Mouse (Mus musculus): Measurements from ENCODE around the gene 6430628N08Rik. TPM values are rescaled to one million over a fixed set of nuclear protein-coding genes. Genes with fewer than 3 reads are reported as not detected.

Gene 6430628N08Rik
- polyA plus RNA-seq, 1 experiment from 2014 or later = not detected

DNA sequence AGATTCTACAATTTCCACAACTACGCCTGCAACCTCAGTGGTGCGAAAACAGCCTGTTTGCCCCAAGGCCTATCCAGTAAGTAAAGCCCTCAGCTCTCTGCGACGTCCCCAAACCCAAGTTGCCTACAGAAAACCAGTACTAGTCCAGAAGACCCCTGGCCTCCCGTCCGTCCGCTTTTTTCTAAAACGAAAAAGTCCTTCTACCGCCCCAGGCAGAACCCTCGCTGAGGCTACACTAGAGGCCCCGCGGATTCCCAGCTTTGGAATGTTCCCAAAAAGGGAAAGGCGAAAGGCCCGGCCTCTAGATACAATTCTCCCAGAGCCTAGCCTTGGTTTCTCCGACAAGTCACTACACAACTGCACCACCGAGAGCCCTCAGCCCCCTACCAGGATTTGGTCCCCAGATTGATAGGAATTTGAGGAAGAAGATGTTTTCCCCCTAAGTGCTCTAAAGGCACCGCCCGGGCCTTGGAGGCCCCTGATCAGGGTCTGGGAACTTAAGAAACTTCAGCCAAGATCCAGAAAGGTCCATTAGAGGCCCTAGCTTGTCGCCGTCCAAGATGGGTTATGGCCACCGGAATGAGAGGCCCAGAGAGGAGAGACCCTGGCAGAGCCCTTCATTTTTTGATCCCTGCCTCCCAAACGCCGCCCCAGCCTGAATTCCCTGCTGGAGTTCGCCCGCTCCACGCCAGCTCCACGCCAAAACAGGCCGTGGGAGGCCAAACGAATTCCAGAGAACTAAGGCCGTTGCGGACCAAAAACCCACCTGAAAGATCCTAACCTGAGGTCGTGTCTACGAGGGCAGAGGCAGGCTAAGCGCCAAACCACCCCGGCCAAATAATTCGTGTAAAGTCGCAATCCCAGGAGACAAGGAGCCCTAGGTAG, 48.1 kb downstream of the 6430628N08Rik start:
- DNase-seq (peak; percentile 30), ATAC-seq (no peak)
- Histone ChIP-seq H3K27ac (ENCODE audit: low read depth) (no peak overlapping the region), H3K9me3 (ENCODE audit: low read length) (no peaks in the 10 kb centered on the region), H3K9ac (replicated peaks) (no peak overlapping the region), H3K4me1 (ENCODE audit: insufficient read depth) (peaks cover 10% of the 10 kb centered on the region), H3K27me3 (ENCODE audit: insufficient read depth, low read length) (peaks cover 100% of the 10 kb centered on the region), H3K36me3 (replicated peaks; ENCODE audit: insufficient read depth, low read length) (no peaks in the 10 kb centered on the region), H3K4me2 (ENCODE audit: low read depth, low read length) (no peak overlapping the region), H3K4me3 (ENCODE audit: low read depth, low read length) (no peak overlapping the region)
- no peak for TF ChIP-seq CTCF (IDR thresholded peaks at IDR 0.05; ENCODE audit: low read depth)
- TF ChIP-seq EP300 (IDR thresholded peaks at IDR 0.05; ENCODE audit: low read depth) = no peak
- 3% methylated on average over 37 of the region's 37 CpGs for WGBS (ENCODE audit: insufficient replicate concordance)

DNA sequence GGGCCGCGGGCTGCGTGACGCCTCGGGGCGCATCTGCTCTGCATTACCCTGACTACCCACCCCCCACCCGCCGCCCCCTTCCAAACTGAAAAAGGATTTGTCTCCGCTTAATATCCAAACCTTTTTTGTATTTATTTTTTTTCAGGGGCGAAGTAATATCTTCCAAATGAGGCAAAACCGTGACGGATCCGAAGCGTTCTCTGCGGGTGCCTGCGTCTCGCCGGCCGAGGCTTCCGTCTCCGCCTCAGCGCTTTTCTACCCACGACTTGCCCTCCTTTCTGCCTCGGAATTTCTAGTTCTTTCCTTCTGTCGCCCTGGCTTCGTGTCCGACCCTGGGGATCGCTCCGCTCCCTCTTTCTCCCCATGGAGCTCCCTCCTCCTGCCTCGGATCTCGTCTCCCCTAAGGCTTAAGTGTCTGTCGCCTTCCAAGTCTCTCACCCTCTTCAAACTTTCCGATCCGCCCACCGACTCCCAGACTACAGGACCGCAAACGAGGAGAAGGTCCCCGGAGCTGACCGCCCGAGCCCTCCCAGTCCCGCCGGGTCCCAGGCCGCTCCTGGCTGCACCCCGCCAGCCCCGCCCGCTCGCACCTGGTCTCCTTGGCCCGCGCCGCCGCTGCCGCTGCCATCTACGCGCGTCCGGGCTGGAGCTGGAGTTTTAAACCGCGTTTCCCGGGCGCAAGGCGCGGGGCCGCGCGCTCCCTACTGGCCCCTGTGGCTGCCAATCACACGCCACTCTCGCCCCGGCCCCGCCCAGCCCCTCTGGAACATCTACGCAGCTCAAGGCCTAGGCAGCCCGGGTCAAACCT, 49.0 kb downstream of the 6430628N08Rik start, which contains the start of gene Dmbx1:
Gene Dmbx1 (minus strand): TSS at position 632 of the 808 bp plus-strand sequence.
- Histone ChIP-seq H3K4me2 (ENCODE audit: low read depth, low read length) (peak within 1 kb of the TSS; percentile 24; the same call in 1 of the 2 replicates), H3K27me3 (ENCODE audit: insufficient read depth, low read length) (peaks cover 100% of the 10 kb centered on the region), H3K4me1 (ENCODE audit: insufficient read depth) (peaks cover 10% of the 10 kb centered on the region), H3K9me3 (ENCODE audit: low read length) (no peaks in the 10 kb centered on the region), H3K27ac (ENCODE audit: low read depth) (no peak within 1 kb of the TSS), H3K4me3 (ENCODE audit: low read depth, low read length) (peak within 1 kb of the TSS; percentile 25; the same call in 1 of the 2 replicates), H3K9ac (replicated peaks) (no peak within 1 kb of the TSS), H3K36me3 (replicated peaks; ENCODE audit: insufficient read depth, low read length) (no peaks in the 10 kb centered on the region)
- ATAC-seq (no peak), DNase-seq (peak; percentile 27)
- TF ChIP-seq CTCF (IDR thresholded peaks at IDR 0.05; ENCODE audit: low read depth) = no peak
- TF ChIP-seq EP300 (IDR thresholded peaks at IDR 0.05; ENCODE audit: low read depth) = no peak
- 3% methylated on average over 70 of the region's 71 CpGs for WGBS (ENCODE audit: insufficient replicate concordance)

DNA sequence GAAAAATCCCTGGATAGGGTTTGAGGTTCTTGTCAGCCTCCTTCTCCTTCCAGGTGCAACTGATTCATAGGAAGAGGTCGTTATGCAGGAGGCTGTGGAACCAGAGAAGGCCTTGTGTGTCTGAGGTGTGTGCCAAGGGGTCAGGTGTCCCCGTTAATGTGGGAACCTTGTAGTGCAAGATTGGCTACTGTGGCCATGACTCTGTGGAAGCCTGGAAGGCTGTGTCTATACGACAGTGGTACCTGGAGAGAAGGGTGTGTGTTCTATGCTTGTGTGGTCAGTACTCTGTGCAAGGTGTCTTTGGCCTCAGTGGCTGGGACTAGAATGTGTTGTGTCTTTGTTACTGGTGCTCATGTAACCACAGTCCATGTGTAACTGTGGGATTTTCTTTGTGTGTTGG, 50.2 kb downstream of the 6430628N08Rik start:
- Histone ChIP-seq H3K4me1 (ENCODE audit: insufficient read depth) (peaks cover 10% of the 10 kb centered on the region), H3K9me3 (ENCODE audit: low read length) (no peaks in the 10 kb centered on the region), H3K4me3 (ENCODE audit: low read depth, low read length) (no peak overlapping the region), H3K9ac (replicated peaks) (no peak overlapping the region), H3K27me3 (ENCODE audit: insufficient read depth, low read length) (peaks cover 99% of the 10 kb centered on the region), H3K4me2 (ENCODE audit: low read depth, low read length) (no peak overlapping the region), H3K36me3 (replicated peaks; ENCODE audit: insufficient read depth, low read length) (no peaks in the 10 kb centered on the region), H3K27ac (ENCODE audit: low read depth) (no peak overlapping the region)
- ATAC-seq (no peak), DNase-seq (no peak)
- TF ChIP-seq CTCF (IDR thresholded peaks at IDR 0.05; ENCODE audit: low read depth) (no peak), EP300 (IDR thresholded peaks at IDR 0.05; ENCODE audit: low read depth) (no peak)
- 6% methylated on average over 3 of the region's 3 CpGs for WGBS (ENCODE audit: insufficient replicate concordance)

DNA sequence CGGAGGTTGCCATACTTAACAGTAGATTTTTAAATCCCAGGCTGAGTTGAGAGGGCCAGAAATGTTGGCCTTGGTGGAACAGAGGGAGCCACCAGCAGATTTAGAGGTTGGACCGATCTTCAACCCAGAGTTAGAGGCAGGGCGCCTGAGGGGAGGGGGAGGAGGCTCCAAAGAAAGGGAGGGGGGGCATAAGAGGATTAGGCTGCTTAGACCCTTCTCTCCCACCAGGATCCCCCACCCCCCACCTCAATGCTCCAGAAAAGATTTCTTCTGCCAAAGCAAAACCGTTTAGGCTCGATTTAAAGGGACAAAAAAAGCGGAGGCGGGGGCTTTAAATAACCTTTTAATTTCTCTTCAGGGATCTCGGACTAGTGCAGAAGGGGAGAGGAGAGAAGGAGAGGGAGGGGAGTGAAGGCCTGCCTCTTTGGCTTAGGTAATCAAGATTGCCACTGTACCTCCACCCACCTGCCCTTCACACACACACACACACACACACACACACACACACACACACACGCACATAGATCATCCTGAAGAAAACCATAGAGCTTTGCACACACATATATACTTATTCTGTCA, 50.9 kb downstream of the 6430628N08Rik start:
- TF ChIP-seq CTCF (IDR thresholded peaks at IDR 0.05; ENCODE audit: low read depth) (no peak), EP300 (IDR thresholded peaks at IDR 0.05; ENCODE audit: low read depth) (no peak)
- Histone ChIP-seq H3K4me3 (ENCODE audit: low read depth, low read length) (no peak overlapping the region), H3K9ac (replicated peaks) (no peak overlapping the region), H3K27ac (ENCODE audit: low read depth) (no peak overlapping the region), H3K9me3 (ENCODE audit: low read length) (no peaks in the 10 kb centered on the region), H3K4me2 (ENCODE audit: low read depth, low read length) (no peak overlapping the region), H3K4me1 (ENCODE audit: insufficient read depth) (peaks cover 6% of the 10 kb centered on the region; the same call in 1 of the 2 replicates), H3K36me3 (replicated peaks; ENCODE audit: insufficient read depth, low read length) (no peaks in the 10 kb centered on the region), H3K27me3 (ENCODE audit: insufficient read depth, low read length) (peaks cover 99% of the 10 kb centered on the region)
- WGBS (ENCODE audit: insufficient replicate concordance) = 8% methylated on average over 9 of the region's 9 CpGs
- DNase-seq (no peak), ATAC-seq (no peak)

DNA sequence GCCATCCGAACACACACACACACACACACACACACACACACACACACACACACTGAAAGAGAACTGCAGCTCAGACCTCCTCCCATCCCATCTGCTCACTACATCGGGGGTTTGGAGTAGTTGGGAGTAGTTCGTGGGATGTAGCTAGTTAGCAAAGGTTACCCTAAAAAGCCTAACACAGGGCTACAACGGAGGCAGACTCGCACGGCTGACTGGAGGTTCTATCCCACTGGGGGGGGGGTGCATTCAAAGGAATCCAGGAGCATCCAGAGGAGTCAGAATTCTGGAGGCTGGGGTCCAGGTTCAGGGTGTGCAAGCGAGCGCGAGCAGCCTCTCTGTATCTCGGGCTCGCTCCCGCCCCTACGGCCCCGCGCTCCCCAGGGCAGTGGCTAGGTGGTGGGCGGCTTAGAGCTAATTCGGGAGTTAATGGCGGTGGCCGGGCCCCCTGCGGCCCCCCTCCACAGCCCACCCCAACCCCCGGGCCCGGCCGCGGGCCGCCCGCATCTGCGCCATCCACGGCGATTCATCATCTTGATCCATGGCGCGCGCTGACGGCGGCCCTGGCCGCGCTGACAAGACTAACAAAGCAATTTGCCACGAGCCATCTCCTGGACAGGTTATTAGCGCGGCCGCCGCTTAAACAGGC, 53.3 kb downstream of the 6430628N08Rik start:
- no peak for ATAC-seq
- H3K9ac ChIP-seq (replicated peaks) = no peak overlapping the region
- H3K36me3 ChIP-seq (replicated peaks; ENCODE audit: insufficient read depth, low read length) = no peaks in the 10 kb centered on the region
- no peak overlapping the region for H3K27ac ChIP-seq (ENCODE audit: low read depth)
- H3K4me1 ChIP-seq (ENCODE audit: insufficient read depth) = peaks cover 6% of the 10 kb centered on the region; the same call in 1 of the 2 replicates
- no peaks in the 10 kb centered on the region for H3K9me3 ChIP-seq (ENCODE audit: low read length)
- peaks cover 79% of the 10 kb centered on the region for H3K27me3 ChIP-seq (ENCODE audit: insufficient read depth, low read length)
- H3K4me2 ChIP-seq (ENCODE audit: low read depth, low read length) = no peak overlapping the region
- TF ChIP-seq EP300 (IDR thresholded peaks at IDR 0.05; ENCODE audit: low read depth) = no peak
- no peak for TF ChIP-seq CTCF (IDR thresholded peaks at IDR 0.05; ENCODE audit: low read depth)
- 2% methylated on average over 29 of the region's 41 CpGs for WGBS (ENCODE audit: insufficient replicate concordance)
- no peak for DNase-seq
- no peak overlapping the region for H3K4me3 ChIP-seq (ENCODE audit: low read depth, low read length)

Other genes with a start within 250 kb of the 6430628N08Rik start
- gene Cyp4b1, start 242.9 kb upstream of the 6430628N08Rik start, polyA plus RNA-seq (2015; fragmentation: Nextera tagmentation; extraction: Ambion mirVana) = 10.5 and 12.6 TPM in 2 replicates
- gene Efcab14, start 152.9 kb upstream of the 6430628N08Rik start, polyA plus RNA-seq (2015; fragmentation: Nextera tagmentation; extraction: Ambion mirVana) = 8.3 and 8.4 TPM in 2 replicates
- 0.14 and 0.22 TPM in 2 replicates for gene Tex38, start 109.6 kb upstream of the 6430628N08Rik start, polyA plus RNA-seq (2015; fragmentation: Nextera tagmentation; extraction: Ambion mirVana)
- 14.5 and 15.2 TPM in 2 replicates for gene Atpaf1, start 105.9 kb upstream of the 6430628N08Rik start, polyA plus RNA-seq (2015; fragmentation: Nextera tagmentation; extraction: Ambion mirVana)
- gene Mob3c, start 62.6 kb upstream of the 6430628N08Rik start, polyA plus RNA-seq (2015; fragmentation: Nextera tagmentation; extraction: Ambion mirVana) = 7.3 and 10.0 TPM in 2 replicates
- gene Mknk1, start 51.5 kb upstream of the 6430628N08Rik start, polyA plus RNA-seq (2015; fragmentation: Nextera tagmentation; extraction: Ambion mirVana) = 31.6 and 37.0 TPM in 2 replicates
- not detected in 2 replicates for gene Kncn, start 6.3 kb upstream of the 6430628N08Rik start, polyA plus RNA-seq (2015; fragmentation: Nextera tagmentation; extraction: Ambion mirVana)
- not detected in 2 replicates for gene Dmbx1, start 49.3 kb downstream of the 6430628N08Rik start, polyA plus RNA-seq (2015; fragmentation: Nextera tagmentation; extraction: Ambion mirVana)
- gene Faah, start 127.3 kb downstream of the 6430628N08Rik start, polyA plus RNA-seq (2015; fragmentation: Nextera tagmentation; extraction: Ambion mirVana) = 31.4 and 34.2 TPM in 2 replicates
- gene Nsun4, start 163.2 kb downstream of the 6430628N08Rik start, polyA plus RNA-seq (2015; fragmentation: Nextera tagmentation; extraction: Ambion mirVana) = 8.4 and 8.7 TPM in 2 replicates
- gene Uqcrh, start 184.4 kb downstream of the 6430628N08Rik start, polyA plus RNA-seq (2015; fragmentation: Nextera tagmentation; extraction: Ambion mirVana) = 563 and 605 TPM in 2 replicates
- gene Lrrc41, start 184.6 kb downstream of the 6430628N08Rik start, polyA plus RNA-seq (2015; fragmentation: Nextera tagmentation; extraction: Ambion mirVana) = 22.9 and 23.3 TPM in 2 replicates
- gene Rad54l, start 233.0 kb downstream of the 6430628N08Rik start, polyA plus RNA-seq (2015; fragmentation: Nextera tagmentation; extraction: Ambion mirVana) = 7.3 and 10.3 TPM in 2 replicates
- gene Pomgnt1, start 233.2 kb downstream of the 6430628N08Rik start, polyA plus RNA-seq (2015; fragmentation: Nextera tagmentation; extraction: Ambion mirVana) = 8.8 and 9.2 TPM in 2 replicates

Data from liver, postnatal 0 days (tissue).